Mouse (Mus musculus): Measurements from ENCODE around the gene Bcl2l14. TPM values are rescaled to one million over a fixed set of nuclear protein-coding genes. Genes with fewer than 3 reads are reported as not detected.

Gene Bcl2l14
- total RNA-seq (2021), result not detected
- long read RNA-seq, experiment 1, result 0 reads
- long read RNA-seq, experiment 2, result 0 reads

GRCm38 (mm10) chr6:134396018-134396417 is at the start of gene Bcl2l14:
TSS of gene Bcl2l14 (plus strand) at chr6:134396318.
- intact Hi-C loops (cut with DNase I), result no loop called here
- no peak for DNase-seq

- intact Hi-C loops (cut with DNase I), result no loop called here
- DNase-seq, result no peak
These were observed 47.5 kb upstream of the Bcl2l14 start for GRCm38 (mm10) chr6:134348526-134349067.

- no peak for DNase-seq
- intact Hi-C loops (cut with DNase I), result no loop called here
These were observed 43.2 kb upstream of the Bcl2l14 start for GRCm38 (mm10) chr6:134352881-134353280.

- intact Hi-C loops (cut with DNase I), result no loop called here
- DNase-seq, result no peak
These were observed 42.4 kb upstream of the Bcl2l14 start for GRCm38 (mm10) chr6:134353751-134354150.

- intact Hi-C loops (cut with DNase I), result no loop called here
- no peak for DNase-seq
These were observed 38.5 kb upstream of the Bcl2l14 start for GRCm38 (mm10) chr6:134357570-134357969.

GRCm38 (mm10) chr6:134360079-134360478 is 36.0 kb upstream of the Bcl2l14 start:
- DNase-seq, result no peak
- intact Hi-C loops (cut with DNase I), result no loop called here

- DNase-seq, result no peak
- intact Hi-C loops (cut with DNase I), result loop anchor here (5.0 kb wide), 1 partner anchor 327 kb away; the partner anchor contains the start of gene Etv6
These were observed 31.5 kb upstream of the Bcl2l14 start for GRCm38 (mm10) chr6:134364644-134365043.

- intact Hi-C loops (cut with DNase I), result loop anchor here (5.0 kb wide), 1 partner anchor 329 kb away; the partner anchor contains the start of gene Etv6
- DNase-seq, result no peak
These were observed 30.2 kb upstream of the Bcl2l14 start for GRCm38 (mm10) chr6:134365952-134366351.

GRCm38 (mm10) chr6:134366366-134367351 is 29.5 kb upstream of the Bcl2l14 start:
- DNase-seq, result peak in 1 of 2 experiments; percentile 7
- intact Hi-C loops (cut with DNase I), result loop anchor here (5.0 kb wide), 1 partner anchor 329 kb away; the partner anchor contains the start of gene Etv6

- no peak for DNase-seq
- intact Hi-C loops (cut with DNase I), result loop anchor here (5.0 kb wide), 1 partner anchor 330 kb away; the partner anchor contains the start of gene Etv6
These were observed 28.5 kb upstream of the Bcl2l14 start for GRCm38 (mm10) chr6:134367366-134368281.

- no peak for DNase-seq
- intact Hi-C loops (cut with DNase I), result no loop called here
These were observed 23.2 kb upstream of the Bcl2l14 start for GRCm38 (mm10) chr6:134372946-134373345.

- intact Hi-C loops (cut with DNase I), result no loop called here
- no peak for DNase-seq
These were observed 18.9 kb upstream of the Bcl2l14 start for GRCm38 (mm10) chr6:134377201-134377600.

GRCm38 (mm10) chr6:134377856-134378255 is 18.3 kb upstream of the Bcl2l14 start:
- intact Hi-C loops (cut with DNase I), result no loop called here
- DNase-seq, result no peak

GRCm38 (mm10) chr6:134381462-134381861 is 14.7 kb upstream of the Bcl2l14 start:
- DNase-seq, result no peak
- intact Hi-C loops (cut with DNase I), result no loop called here

- no peak for DNase-seq
- intact Hi-C loops (cut with DNase I), result loop anchor here (5.0 kb wide), 3 partner anchors 134 to 349 kb away; partner anchors contain the start of gene Etv6
These were observed 10.2 kb upstream of the Bcl2l14 start for GRCm38 (mm10) chr6:134385931-134386330.

GRCm38 (mm10) chr6:134387396-134387795 is 8.7 kb upstream of the Bcl2l14 start:
- DNase-seq, result no peak
- intact Hi-C loops (cut with DNase I), result loop anchor here (5.0 kb wide), 3 partner anchors 135 to 350 kb away; partner anchors contain the start of gene Etv6

GRCm38 (mm10) chr6:134388424-134389110 is 7.6 kb upstream of the Bcl2l14 start:
- intact Hi-C loops (cut with DNase I), result loop anchor here (1.0 to 5.0 kb wide), 5 partner anchors 136 to 484 kb away; partner anchors contain the start of gene Etv6
- DNase-seq, result no peak

- intact Hi-C loops (cut with DNase I), result loop anchor here (1.0 to 5.0 kb wide), 5 partner anchors 137 to 485 kb away; partner anchors contain the start of gene Etv6
- peak; percentile 77 to 84 for DNase-seq
These were observed 6.7 kb upstream of the Bcl2l14 start for GRCm38 (mm10) chr6:134389248-134389891.

- no peak for DNase-seq
- intact Hi-C loops (cut with DNase I), result loop anchor here (1.0 to 5.0 kb wide), 5 partner anchors 138 to 485 kb away; partner anchors contain the start of gene Etv6
These were observed 6.2 kb upstream of the Bcl2l14 start for GRCm38 (mm10) chr6:134389917-134390316.

Data from heart, postnatal 14 days (tissue).